Mouse (Mus musculus) G1E (cell line): ENCODE measurements around the gene Lenep.

Source experiments
- GATA2 ChIP-seq: IDR thresholded peaks from 2 replicates; pipeline ENCODE4 v1.6.1; 2012; ENCODE audit warnings: low read depth, low read length, inconsistent platforms, borderline replicate concordance
- POLR2AphosphoS5 ChIP-seq: IDR thresholded peaks from 2 replicates; pipeline ENCODE4 v1.6.1; 2012; ENCODE audit warnings: low read depth, low read length, inconsistent platforms; ENCODE audit not compliant: insufficient replicate concordance

DNA sequence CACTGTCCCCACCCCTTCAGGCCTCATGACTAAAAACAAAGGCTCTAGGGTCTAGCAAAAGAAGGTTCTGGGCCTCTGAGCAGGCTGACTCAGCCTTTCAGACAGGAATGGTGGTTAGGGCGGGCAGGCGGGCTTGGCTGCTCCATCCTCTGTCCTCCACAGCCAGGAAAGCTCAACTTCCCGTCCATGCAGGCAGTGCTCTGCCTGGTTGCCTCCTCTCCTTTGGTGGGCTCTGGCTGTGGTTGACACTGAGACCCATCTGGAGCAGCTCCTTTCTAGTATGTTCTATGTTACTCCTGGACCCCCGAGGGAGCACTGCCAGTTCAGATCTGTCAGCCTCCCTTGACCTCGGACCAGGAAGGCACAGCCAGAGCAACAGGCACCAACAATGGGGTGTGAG is at the start of gene Lenep:
- TF ChIP-seq POLR2AphosphoS5 (no peak), GATA2 (no peak)
